Mouse (Mus musculus) thymus, adult 2 months (tissue): ENCODE measurements around the gene Rhof.

Experiments used
- CTCF ChIP-seq: fragments of 200-500 bp; IDR thresholded peaks from 2 replicates; pipeline ENCODE4 v1.5.1; 2012; ENCODE audit warnings: mild to moderate bottlenecking, control low read depth, low read length, moderate library complexity, borderline replicate concordance; ENCODE audit not compliant: control insufficient read depth, poor library complexity, insufficient read depth; ENCODE audit errors: extremely low read depth
- POLR2A ChIP-seq: fragments of 200-500 bp; IDR thresholded peaks from 2 replicates; pipeline ENCODE4 v1.6.1; 2012; ENCODE audit warnings: mild to moderate bottlenecking, low read length, control low read depth, moderate library complexity; ENCODE audit not compliant: control insufficient read depth, poor library complexity, insufficient read depth; ENCODE audit errors: extremely low read depth

DNA sequence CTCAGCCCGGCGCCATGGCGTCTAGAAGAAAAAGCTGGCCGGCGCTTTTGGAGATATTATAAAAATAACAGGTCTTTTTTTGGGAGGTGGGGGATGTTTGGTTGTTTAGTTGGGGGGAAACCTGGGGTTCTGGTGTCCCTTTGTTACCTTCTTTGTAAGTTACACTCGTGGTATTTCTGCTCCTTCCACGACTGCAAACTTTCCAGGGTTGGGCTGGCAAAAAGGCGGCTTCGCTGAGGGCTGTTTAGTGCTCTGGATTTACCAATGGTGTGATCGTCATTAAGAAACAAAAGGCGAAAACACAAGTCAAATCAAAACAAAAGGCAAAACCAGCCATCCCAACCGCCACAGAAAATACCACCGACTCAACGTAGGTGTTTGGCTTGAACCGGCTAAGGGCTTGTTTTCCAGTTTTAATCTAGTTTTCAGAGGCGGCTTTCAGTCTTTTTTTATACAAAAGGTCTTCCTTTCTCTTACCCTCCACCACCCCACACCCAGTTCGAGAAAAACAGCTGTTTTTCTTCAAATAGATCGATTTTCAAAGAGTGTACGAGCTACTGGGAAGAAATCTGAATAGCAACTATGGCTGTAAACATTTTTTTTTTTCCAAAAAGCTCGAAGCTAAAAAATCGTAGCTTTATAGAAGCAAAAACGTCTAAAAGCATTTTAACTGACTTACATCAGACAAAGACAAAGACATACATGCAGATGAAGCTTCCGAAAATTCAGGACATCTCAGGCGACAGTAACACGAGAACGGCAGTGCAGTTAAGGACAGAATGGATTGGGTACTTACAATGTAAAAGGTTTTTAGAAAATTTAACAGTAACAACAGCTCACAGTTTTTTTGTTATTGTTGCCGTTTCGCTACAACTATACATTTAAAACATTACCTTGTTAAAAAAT lies 7.5 kb upstream of the Rhof start:
- TF ChIP-seq CTCF, result no peak
- TF ChIP-seq POLR2A, result no peak
